Mouse (Mus musculus): ENCODE results near the gene 4931406P16Rik.

GRCm38 (mm10) chr7:34258407-34258806 is 54.9 kb downstream of the 4931406P16Rik start:
- TF ChIP-seq POLR2A (IDR thresholded peaks at IDR 0.05; ENCODE audit: control insufficient read depth, low read depth, low read length) = no peak
- TF ChIP-seq CTCF (IDR thresholded peaks at IDR 0.05; ENCODE audit: control insufficient read depth, insufficient read depth, insufficient replicate concordance, low read depth, low read length) = no peak

All from testis, adult 2 months (tissue).